Mouse (Mus musculus) layer of hippocampus, postnatal 25 days (tissue): ENCODE results near the gene Tnfsf8. TPM values are rescaled to one million over a fixed set of nuclear protein-coding genes. Genes with fewer than 3 reads are reported as not detected.

Experiments
- DNase-seq, 2 experiments: peaks; one replicate each; pipeline ENCODE4 v3.0.0; 2022; ENCODE audit warnings: mixed read lengths in 2 of 2, low spot score in 1 of 2; ENCODE audit errors: extremely low spot score in 1 of 2
- total RNA-seq, 2 experiments: library from RNA; stranded (reverse); gene quantifications; 2 replicates each; pipeline ENCODE4 v1.2.3; 2021

The Tnfsf8 gene
- total RNA-seq, 2 experiments from 2014 or later: not detected

GRCm38 (mm10) chr4:63843924-63844323 lies 17.2 kb downstream of the Tnfsf8 start:
- peak in 1 of 2 experiments; percentile 30 for DNase-seq

GRCm38 (mm10) chr4:63842278-63842677 lies 18.9 kb downstream of the Tnfsf8 start:
- no peak for DNase-seq

GRCm38 (mm10) chr4:63840457-63840856 lies 20.7 kb downstream of the Tnfsf8 start:
- DNase-seq: peak in 1 of 2 experiments; percentile 6

GRCm38 (mm10) chr4:63823136-63823535 lies 38.0 kb downstream of the Tnfsf8 start:
- DNase-seq: no peak

GRCm38 (mm10) chr4:63817505-63817904 lies 43.6 kb downstream of the Tnfsf8 start:
- no peak for DNase-seq

GRCm38 (mm10) chr4:63815668-63816067 lies 45.5 kb downstream of the Tnfsf8 start:
- no peak for DNase-seq

- no peak for DNase-seq
Measured at GRCm38 (mm10) chr4:63798083-63798482, 63.1 kb downstream of the Tnfsf8 start.

- DNase-seq: no peak
Measured at GRCm38 (mm10) chr4:63796527-63796926, 64.6 kb downstream of the Tnfsf8 start.

GRCm38 (mm10) chr4:63792328-63792727 lies 68.8 kb downstream of the Tnfsf8 start:
- no peak for DNase-seq

GRCm38 (mm10) chr4:63785466-63785865 lies 75.7 kb downstream of the Tnfsf8 start:
- DNase-seq: no peak

- no peak for DNase-seq
Measured at GRCm38 (mm10) chr4:63783826-63784225, 77.3 kb downstream of the Tnfsf8 start.

- DNase-seq: no peak
Measured at GRCm38 (mm10) chr4:63782970-63783613, 78.1 kb downstream of the Tnfsf8 start.

Other genes with a start within 250 kb of the Tnfsf8 start
- gene Tex48, start 238.9 kb downstream of the Tnfsf8 start, total RNA-seq: not detected
- gene Gm11214, start 198.0 kb downstream of the Tnfsf8 start, total RNA-seq: not detected
- not detected for gene Tnfsf15, start 116.2 kb downstream of the Tnfsf8 start, total RNA-seq
- 1 to 10 TPM; 6.0 to 9.0 TPM for gene Tnc, start 185.7 kb upstream of the Tnfsf8 start, total RNA-seq